Mouse (Mus musculus) mouse embryonic stem cell (cell line): ENCODE measurements around the gene Olfr1315-ps1.

Source experiments
- in situ Hi-C, 2 experiments: fragments of 300-500 bp; cut with MboI; formaldehyde crosslinking; loops; 1 replicate in 1 of 2; 3 replicates in 1 of 2; pipeline ENCODE4 v1.14.3; 2019 to 2020; ENCODE audit warnings: low sequenced_read_pairs in 2 of 2, low pct_unique_long_range_greater_than_20kb in 1 of 2, mixed read lengths in 1 of 2; ENCODE audit not compliant: unreplicated experiment in 1 of 2

Olfr1315-ps1 gene

GRCm38 (mm10) chr2:112115340-112115739 lies at the start of gene Olfr1315-ps1:
TSS of gene Olfr1315-ps1 (minus strand) at chr2:112115440.
- in situ Hi-C loops: no loop called here

- in situ Hi-C loops: no loop called here
Measured at GRCm38 (mm10) chr2:112153898-112154297, 38.7 kb upstream of the Olfr1315-ps1 start, which contains the start of gene Olfr1318. TSS of gene Olfr1318 (plus strand) at chr2:112154198.

DNA sequence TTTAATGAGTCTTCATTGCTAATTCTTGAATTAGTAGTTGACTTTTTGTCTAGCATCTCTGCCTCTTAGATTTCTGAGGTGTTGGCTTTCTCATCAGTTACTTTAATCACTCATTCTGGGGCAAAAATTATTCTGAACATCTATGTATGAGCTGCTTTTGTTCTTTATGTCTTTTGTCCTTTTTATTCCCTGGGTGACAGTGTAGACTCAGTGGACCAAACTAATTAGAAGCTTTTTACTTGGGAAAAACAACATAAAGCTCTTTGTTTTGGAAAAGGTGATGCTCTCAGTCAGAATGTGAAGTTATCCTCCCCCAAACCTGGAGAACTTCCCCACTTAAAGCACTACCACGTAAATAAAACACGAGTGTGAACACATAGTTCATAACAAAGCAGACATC lies 24.8 kb upstream of the Olfr1315-ps1 start, which contains the start of gene Olfr1317:
Olfr1317 (plus strand) TSS at position 301 of the 400 bp plus-strand sequence.
- in situ Hi-C loops: no loop called here

DNA sequence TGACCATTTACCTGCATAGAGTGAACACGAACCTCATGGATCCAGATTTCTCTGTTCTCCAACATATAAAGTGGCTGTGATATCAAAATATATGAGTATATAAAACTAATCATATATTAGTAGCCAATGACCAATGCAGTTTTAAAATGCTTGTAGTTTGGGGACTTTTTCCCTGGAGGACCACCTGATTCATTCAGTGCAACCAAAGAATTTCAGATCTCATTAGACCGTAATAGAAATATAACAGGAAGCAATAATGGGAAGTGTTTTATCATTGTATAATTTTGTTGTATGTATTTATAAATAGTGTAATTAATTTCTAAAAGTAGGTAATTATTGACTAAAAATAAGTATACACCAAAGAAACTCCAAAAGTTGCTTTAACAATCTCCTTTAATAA lies 19.6 kb upstream of the Olfr1315-ps1 start, which contains the start of gene Olfr1316:
Olfr1316 (minus strand) TSS at position 101 of the 400 bp plus-strand sequence.
- in situ Hi-C loops: no loop called here

GRCm38 (mm10) chr2:112096681-112097080 lies 18.6 kb downstream of the Olfr1315-ps1 start, which contains the start of gene Olfr1314:
TSS of gene Olfr1314 (minus strand) at chr2:112096781.
- in situ Hi-C loops: no loop called here

GRCm38 (mm10) chr2:112077743-112078142 lies 37.5 kb downstream of the Olfr1315-ps1 start, which contains the start of gene Olfr1313:
TSS of gene Olfr1313 (minus strand) at chr2:112077843.
- in situ Hi-C loops: no loop called here
